Mouse (Mus musculus) midbrain, embryonic 13.5 days (tissue): ENCODE data around the gene Cdkal1. TPM values are rescaled to one million over a fixed set of nuclear protein-coding genes. Genes with fewer than 3 reads are reported as not detected.

Source experiments
- ATAC-seq: fragments of 200-750 bp; cut with Nextera tagmentation; 2 replicates; pipeline ENCODE4 v1.8.0; 2017; ENCODE audit warnings: mild to moderate bottlenecking, moderate TSS enrichment, moderate library complexity
- H3K27ac ChIP-seq: fragments of 300-500 bp; sonication (generic); 2 replicates; pipeline ENCODE4 v1.5.1; 2015; ENCODE audit warnings: inconsistent platforms, mild to moderate bottlenecking, moderate library complexity
- H3K27me3 ChIP-seq: fragments of 300-500 bp; sonication (generic); 2 replicates; pipeline ENCODE4 v1.6.1; 2015; ENCODE audit warnings: mild to moderate bottlenecking, inconsistent platforms
- H3K36me3 ChIP-seq: fragments of 300-500 bp; sonication (generic); 2 replicates; pipeline ENCODE4 v1.6.1; 2015; ENCODE audit warnings: mild to moderate bottlenecking, inconsistent platforms
- H3K4me1 ChIP-seq: fragments of 300-500 bp; sonication (generic); replicated peaks from 2 replicates; pipeline ENCODE4 v1.6.1; 2015; ENCODE audit warnings: inconsistent platforms
- H3K4me2 ChIP-seq: fragments of 300-500 bp; sonication (generic); replicated peaks from 2 replicates; pipeline ENCODE4 v1.6.1; 2015; ENCODE audit warnings: moderate library complexity, mild to moderate bottlenecking, inconsistent platforms
- H3K4me3 ChIP-seq: fragments of 300-500 bp; sonication (generic); replicated peaks from 2 replicates; pipeline ENCODE4 v1.5.1; 2015; ENCODE audit warnings: mild to moderate bottlenecking, inconsistent platforms
- H3K9ac ChIP-seq: fragments of 300-500 bp; sonication (generic); replicated peaks from 2 replicates; pipeline ENCODE4 v1.6.1; 2015; ENCODE audit warnings: mild to moderate bottlenecking, inconsistent platforms
- H3K9me3 ChIP-seq: fragments of 300-500 bp; sonication (generic); 2 replicates; pipeline ENCODE4 v1.6.1; 2016; ENCODE audit warnings: mild to moderate bottlenecking, inconsistent platforms
- WGBS: fragments of 180-500 bp; shearing (Covaris S2); methylation state at CpG from one replicate; pipeline ENCODE4 v1.1.7; 2015; 5-methylcytosine and 5-hydroxymethylcytosine counted together
- polyA plus RNA-seq: library from polyadenylated mRNA; unstranded; fragments of >200 nt; fragmentation: Nextera tagmentation; extraction: Ambion mirVana; gene quantifications from 2 replicates; pipeline ENCODE4 v1.2.1, GENCODE M21; 2015

Cdkal1 gene
- polyA plus RNA-seq, 1 experiment from 2014 or later, result 21.8 TPM

- 91% methylated on average over 11 of the region's 11 CpGs for WGBS
- ATAC-seq, result no peak
Measured at GRCm38 (mm10) chr13:29679479-29680186, 175.8 kb downstream of the Cdkal1 start.

GRCm38 (mm10) chr13:29677559-29677958, 177.9 kb downstream of the Cdkal1 start:
- Histone ChIP-seq H3K4me3 (no peak overlapping the region), H3K27ac (no peak overlapping the region), H3K9ac (no peak overlapping the region), H3K4me2 (no peak overlapping the region), H3K36me3 (no peaks in the 10 kb centered on the region), H3K27me3 (no peaks in the 10 kb centered on the region), H3K4me1 (no peaks in the 10 kb centered on the region), H3K9me3 (no peaks in the 10 kb centered on the region)
- WGBS, result 93% methylated on average over 4 of the region's 4 CpGs
- ATAC-seq, result no peak

More at GRCm38 (mm10) chr13:29679479-29680186, 175.8 kb downstream of the Cdkal1 start:
- H3K4me1 ChIP-seq, result no peaks in the 10 kb centered on the region
- H3K9me3 ChIP-seq, result no peaks in the 10 kb centered on the region
- no peaks in the 10 kb centered on the region for H3K27me3 ChIP-seq
- no peak overlapping the region for H3K9ac ChIP-seq
- H3K4me3 ChIP-seq, result no peak overlapping the region
- H3K4me2 ChIP-seq, result no peak overlapping the region
- H3K36me3 ChIP-seq, result no peaks in the 10 kb centered on the region
- no peak overlapping the region for H3K27ac ChIP-seq

- H3K4me2 ChIP-seq, result no peak overlapping the region
- H3K27me3 ChIP-seq, result no peaks in the 10 kb centered on the region
- no peak for ATAC-seq
- no peak overlapping the region for H3K9ac ChIP-seq
- H3K36me3 ChIP-seq, result no peaks in the 10 kb centered on the region
- no peaks in the 10 kb centered on the region for H3K4me1 ChIP-seq
- H3K27ac ChIP-seq, result no peak overlapping the region
- H3K9me3 ChIP-seq, result no peaks in the 10 kb centered on the region
- 91% methylated on average over 3 of the region's 3 CpGs for WGBS
- no peak overlapping the region for H3K4me3 ChIP-seq
Measured at GRCm38 (mm10) chr13:29670626-29671025, 184.8 kb downstream of the Cdkal1 start.

GRCm38 (mm10) chr13:29663908-29664307, 191.6 kb downstream of the Cdkal1 start:
- no peak overlapping the region for H3K27ac ChIP-seq
- H3K27me3 ChIP-seq, result no peaks in the 10 kb centered on the region
- H3K4me3 ChIP-seq, result no peak overlapping the region
- H3K36me3 ChIP-seq, result no peaks in the 10 kb centered on the region
- 89% methylated on average over 3 of the region's 3 CpGs for WGBS
- ATAC-seq, result no peak
- no peak overlapping the region for H3K4me2 ChIP-seq
- H3K9ac ChIP-seq, result no peak overlapping the region
- H3K9me3 ChIP-seq, result no peaks in the 10 kb centered on the region
- no peaks in the 10 kb centered on the region for H3K4me1 ChIP-seq

GRCm38 (mm10) chr13:29655841-29656365, 199.6 kb downstream of the Cdkal1 start:
- H3K9ac ChIP-seq, result no peak overlapping the region
- 0 out of 2 replicates have a peak, but pooled peaks have one; percentile 27 for ATAC-seq
- H3K4me1 ChIP-seq, result 0 out of 2 replicates have a peak, but pooled peaks cover 5% of the 10 kb centered on the region
- WGBS, result 78% methylated on average over 11 of the region's 11 CpGs
- H3K4me3 ChIP-seq, result no peak overlapping the region
- H3K36me3 ChIP-seq, result no peaks in the 10 kb centered on the region
- no peak overlapping the region for H3K4me2 ChIP-seq
- H3K27me3 ChIP-seq, result no peaks in the 10 kb centered on the region
- H3K9me3 ChIP-seq, result no peaks in the 10 kb centered on the region
- no peak overlapping the region for H3K27ac ChIP-seq

- Histone ChIP-seq H3K4me2 (no peak overlapping the region), H3K27me3 (no peaks in the 10 kb centered on the region), H3K4me3 (no peak overlapping the region), H3K4me1 (0 out of 2 replicates have a peak, but pooled peaks cover 5% of the 10 kb centered on the region), H3K36me3 (no peaks in the 10 kb centered on the region), H3K9ac (no peak overlapping the region), H3K27ac (no peak overlapping the region), H3K9me3 (no peaks in the 10 kb centered on the region)
- no peak for ATAC-seq
- 88% methylated on average over 4 of the region's 4 CpGs for WGBS
Measured at GRCm38 (mm10) chr13:29653407-29653806, 202.1 kb downstream of the Cdkal1 start.

GRCm38 (mm10) chr13:29652791-29653190, 202.7 kb downstream of the Cdkal1 start:
- H3K9ac ChIP-seq, result no peak overlapping the region
- 94% methylated on average over 6 of the region's 6 CpGs for WGBS
- H3K4me3 ChIP-seq, result no peak overlapping the region
- H3K27me3 ChIP-seq, result no peaks in the 10 kb centered on the region
- ATAC-seq, result no peak
- H3K36me3 ChIP-seq, result no peaks in the 10 kb centered on the region
- H3K9me3 ChIP-seq, result no peaks in the 10 kb centered on the region
- H3K4me1 ChIP-seq, result 0 out of 2 replicates have a peak, but pooled peaks cover 5% of the 10 kb centered on the region
- no peak overlapping the region for H3K27ac ChIP-seq
- no peak overlapping the region for H3K4me2 ChIP-seq

GRCm38 (mm10) chr13:29650576-29651236, 204.8 kb downstream of the Cdkal1 start:
- Histone ChIP-seq H3K9ac (no peak overlapping the region), H3K36me3 (no peaks in the 10 kb centered on the region), H3K4me1 (no peaks in the 10 kb centered on the region), H3K4me3 (no peak overlapping the region), H3K27me3 (no peaks in the 10 kb centered on the region), H3K4me2 (no peak overlapping the region), H3K9me3 (no peaks in the 10 kb centered on the region), H3K27ac (no peak overlapping the region)
- 93% methylated on average over 6 of the region's 6 CpGs for WGBS
- no peak for ATAC-seq

GRCm38 (mm10) chr13:29649593-29649992, 205.9 kb downstream of the Cdkal1 start:
- no peak overlapping the region for H3K4me3 ChIP-seq
- no peak for ATAC-seq
- no peaks in the 10 kb centered on the region for H3K36me3 ChIP-seq
- no peaks in the 10 kb centered on the region for H3K4me1 ChIP-seq
- no peak overlapping the region for H3K27ac ChIP-seq
- H3K27me3 ChIP-seq, result no peaks in the 10 kb centered on the region
- H3K9ac ChIP-seq, result no peak overlapping the region
- H3K9me3 ChIP-seq, result no peaks in the 10 kb centered on the region
- 76% methylated on average over 2 of the region's 2 CpGs for WGBS
- H3K4me2 ChIP-seq, result no peak overlapping the region

GRCm38 (mm10) chr13:29642226-29642625, 213.2 kb downstream of the Cdkal1 start:
- ATAC-seq, result no peak
- Histone ChIP-seq H3K9ac (no peak overlapping the region), H3K27me3 (no peaks in the 10 kb centered on the region), H3K27ac (no peak overlapping the region), H3K4me2 (no peak overlapping the region), H3K9me3 (no peaks in the 10 kb centered on the region), H3K36me3 (no peaks in the 10 kb centered on the region), H3K4me1 (no peaks in the 10 kb centered on the region), H3K4me3 (no peak overlapping the region)
- WGBS, result 94% methylated on average over 2 of the region's 2 CpGs

- no peaks in the 10 kb centered on the region for H3K4me1 ChIP-seq
- no peaks in the 10 kb centered on the region for H3K36me3 ChIP-seq
- no peaks in the 10 kb centered on the region for H3K27me3 ChIP-seq
- WGBS, result 77% methylated on average over 5 of the region's 5 CpGs
- no peak overlapping the region for H3K9ac ChIP-seq
- H3K4me3 ChIP-seq, result no peak overlapping the region
- H3K4me2 ChIP-seq, result no peak overlapping the region
- no peaks in the 10 kb centered on the region for H3K9me3 ChIP-seq
- ATAC-seq, result no peak
- no peak overlapping the region for H3K27ac ChIP-seq
Measured at GRCm38 (mm10) chr13:29641200-29641599, 214.3 kb downstream of the Cdkal1 start.

- 79% methylated on average over 1 of the region's 1 CpGs for whole genome bisulfite sequencing
- no peaks in the 10 kb centered on the region for H3K27me3 ChIP-seq
- H3K4me2 ChIP-seq, result no peak overlapping the region
- H3K36me3 ChIP-seq, result no peaks in the 10 kb centered on the region
- no peak overlapping the region for H3K27ac ChIP-seq
- no peak overlapping the region for H3K4me3 ChIP-seq
- ATAC-seq, result no peak
- H3K9ac ChIP-seq, result no peak overlapping the region
- H3K4me1 ChIP-seq, result no peaks in the 10 kb centered on the region
- no peaks in the 10 kb centered on the region for H3K9me3 ChIP-seq
Measured at GRCm38 (mm10) chr13:29640186-29640585, 215.3 kb downstream of the Cdkal1 start.
